Comparison of ENCODE assay signal across 8 mouse cellular contexts in the genomic region with DNA sequence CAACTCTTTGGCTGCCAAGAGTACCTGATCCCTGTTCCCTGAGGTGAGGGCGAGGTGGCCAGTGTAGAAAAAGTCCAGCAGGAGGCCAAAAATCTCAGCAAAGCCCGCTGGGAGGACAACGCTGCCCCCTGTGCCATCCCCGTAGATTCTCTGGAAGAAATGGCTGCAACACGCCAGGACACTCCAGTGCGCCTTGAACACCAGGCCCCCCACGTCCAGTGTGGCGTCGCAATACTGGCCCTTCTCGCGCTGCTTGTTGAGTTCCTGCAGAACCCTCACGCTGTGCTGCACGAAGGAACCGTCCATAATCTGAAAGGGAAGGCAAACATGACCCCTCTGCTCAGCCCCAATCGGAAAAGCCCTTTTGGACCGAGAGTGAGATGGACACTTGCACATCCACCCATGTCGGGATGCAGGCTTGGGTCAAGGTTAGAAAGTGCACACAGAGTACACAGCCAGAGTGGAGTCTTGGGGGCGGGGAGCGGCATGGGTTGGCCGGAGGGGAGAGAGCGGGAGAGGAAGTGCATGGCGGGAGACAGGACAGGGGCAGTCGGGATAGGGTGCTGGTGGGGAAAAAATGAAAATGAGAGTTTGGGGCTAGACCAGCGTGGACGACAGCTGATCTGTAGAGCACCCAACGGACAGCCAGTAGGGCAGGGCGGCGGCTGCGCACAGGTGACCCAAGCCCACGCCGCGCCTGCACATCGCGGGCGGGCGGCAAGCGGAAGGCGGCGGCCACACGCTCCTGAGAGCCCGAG. TPM values are rescaled to one million over a fixed set of nuclear protein-coding genes. Genes with fewer than 3 reads are reported as not detected.
DNase-seq lines count a peak whose midpoint lies in the region; ATAC-seq lines count a peak whose summit lies in the region.

No protein-coding gene starts in this region.

- peak overlapping the region; percentile 81 for H3K9ac ChIP-seq in forebrain, embryonic 15.5 days (replicated peaks)
- peak overlapping the region; percentile 81 for H3K9ac ChIP-seq in limb, embryonic 11.5 days (ENCODE audit: low read length)

- H3K4me3 ChIP-seq in forebrain, embryonic 15.5 days: peak overlapping the region; percentile 91
- peak overlapping the region; percentile 72 for H3K4me3 ChIP-seq in limb, embryonic 11.5 days (ENCODE audit: low read depth, low read length)
- peak overlapping the region; percentile 72 for H3K4me3 ChIP-seq in midbrain, embryonic 10.5 days

- H3K4me1 ChIP-seq in forebrain, embryonic 15.5 days: peaks cover 52% of the 10 kb centered on the region
- peaks cover 27% of the 10 kb centered on the region for H3K4me1 ChIP-seq in limb, embryonic 11.5 days (ENCODE audit: control insufficient read depth, insufficient read depth, low read length)
- peaks cover 64% of the 10 kb centered on the region for H3K4me1 ChIP-seq in midbrain, embryonic 10.5 days

- ATAC-seq in forebrain, embryonic 15.5 days (replicated peaks): no peak
- ATAC-seq in limb, embryonic 11.5 days (ENCODE audit: insufficient number of reproducible peaks, low FRiP score, low TSS enrichment, low read depth): peak; percentile 46; the same call in 1 of the 2 replicates

- peaks cover 13% of the 10 kb centered on the region; the same call in 1 of the 2 replicates for H3K36me3 ChIP-seq in forebrain, embryonic 15.5 days
- H3K36me3 ChIP-seq in limb, embryonic 11.5 days (ENCODE audit: control insufficient read depth, insufficient read depth, low read length): peaks cover 3% of the 10 kb centered on the region; the same call in 1 of the 2 replicates
- peaks cover 45% of the 10 kb centered on the region for H3K36me3 ChIP-seq in midbrain, embryonic 10.5 days

- 1% methylated on average over 41 of the region's 41 CpGs for WGBS in forebrain, embryonic 15.5 days
- WGBS in limb, embryonic 11.5 days: 5% methylated on average over 41 of the region's 41 CpGs
- WGBS in midbrain, embryonic 10.5 days: 2% methylated on average over 41 of the region's 41 CpGs

- peak overlapping the region; percentile 68 for H3K27ac ChIP-seq in forebrain, embryonic 15.5 days (replicated peaks)
- H3K27ac ChIP-seq in limb, embryonic 11.5 days (replicated peaks; ENCODE audit: low read depth, low read length): no peak overlapping the region
- H3K27ac ChIP-seq in midbrain, embryonic 10.5 days (replicated peaks): peak overlapping the region; percentile 86

- peak; percentile 46 for DNase-seq in kidney, adult 9 months
- DNase-seq in kidney, adult 8-10 months: no peak
- DNase-seq in ZHBTc4 (ENCODE audit: low read depth, low spot score): peak; percentile 75
- DNase-seq in limb, embryonic 11.5 days (ENCODE audit: low spot score): peak; percentile 43
- DNase-seq in midbrain, embryonic 10.5 days (ENCODE audit: low spot score): no peak
- no peak for DNase-seq in right cerebral cortex, adult 2 months (ENCODE audit: low spot score in 2 of 2)
- no peak for DNase-seq in thymus, postnatal 36 days

- no peaks in the 10 kb centered on the region for H3K9me3 ChIP-seq in forebrain, embryonic 15.5 days
- H3K9me3 ChIP-seq in limb, embryonic 11.5 days (ENCODE audit: control insufficient read depth, low read length): no peaks in the 10 kb centered on the region
- no peaks in the 10 kb centered on the region for H3K9me3 ChIP-seq in midbrain, embryonic 10.5 days (replicated peaks)

- H3K27me3 ChIP-seq in forebrain, embryonic 15.5 days: no peaks in the 10 kb centered on the region
- H3K27me3 ChIP-seq in limb, embryonic 11.5 days (ENCODE audit: control insufficient read depth, insufficient read depth, low read length): no peaks in the 10 kb centered on the region
- peaks cover 3% of the 10 kb centered on the region for H3K27me3 ChIP-seq in midbrain, embryonic 10.5 days (ENCODE audit: low read depth, poor library complexity, severe bottlenecking)

- peak overlapping the region; percentile 98 for H3K4me2 ChIP-seq in forebrain, embryonic 15.5 days (replicated peaks)
- peak overlapping the region; percentile 83 for H3K4me2 ChIP-seq in limb, embryonic 11.5 days (ENCODE audit: low read depth, severe bottlenecking)

RNA-seq across cellular contexts. Expression of a gene that starts 0.5 kb away (rescaled TPM):
- polyA plus RNA-seq in forebrain, embryonic 15.5 days (2015; fragmentation: Nextera tagmentation; extraction: Ambion mirVana): 18.0 and 21.5 TPM in 2 replicates
- 21.0 and 23.9 TPM in 2 replicates for polyA plus RNA-seq in limb, embryonic 11.5 days (2014; fragmentation: Nextera tagmentation; extraction: Ambion mirVana)
- 18.7 and 25.6 TPM in 2 replicates for polyA plus RNA-seq in midbrain, embryonic 10.5 days (2016; fragmentation: Nextera tagmentation; extraction: Ambion mirVana)

RNA-seq across cellular contexts. Expression of a gene that starts 11.4 kb away (rescaled TPM):
- polyA plus RNA-seq in forebrain, embryonic 15.5 days (2015; fragmentation: Nextera tagmentation; extraction: Ambion mirVana): 1.5 TPM in 2 replicates
- polyA plus RNA-seq in limb, embryonic 11.5 days (2014; fragmentation: Nextera tagmentation; extraction: Ambion mirVana): 0.40 and 0.75 TPM in 2 replicates
- polyA plus RNA-seq in midbrain, embryonic 10.5 days (2016; fragmentation: Nextera tagmentation; extraction: Ambion mirVana): 0.73 and 0.75 TPM in 2 replicates

RNA-seq across cellular contexts. Expression of a gene that starts 12.2 kb away (rescaled TPM):
- polyA plus RNA-seq in forebrain, embryonic 15.5 days (2015; fragmentation: Nextera tagmentation; extraction: Ambion mirVana): 26.4 and 27.9 TPM in 2 replicates
- 38.1 and 40.3 TPM in 2 replicates for polyA plus RNA-seq in limb, embryonic 11.5 days (2014; fragmentation: Nextera tagmentation; extraction: Ambion mirVana)
- 35.3 and 35.7 TPM in 2 replicates for polyA plus RNA-seq in midbrain, embryonic 10.5 days (2016; fragmentation: Nextera tagmentation; extraction: Ambion mirVana)

RNA-seq across cellular contexts. Expression of a gene that starts 18.3 kb away (rescaled TPM):
- polyA plus RNA-seq in forebrain, embryonic 15.5 days (2015; fragmentation: Nextera tagmentation; extraction: Ambion mirVana): 3.0 and 3.5 TPM in 2 replicates
- 4.7 and 6.4 TPM in 2 replicates for polyA plus RNA-seq in limb, embryonic 11.5 days (2014; fragmentation: Nextera tagmentation; extraction: Ambion mirVana)
- polyA plus RNA-seq in midbrain, embryonic 10.5 days (2016; fragmentation: Nextera tagmentation; extraction: Ambion mirVana): 6.9 and 8.5 TPM in 2 replicates

RNA-seq across cellular contexts. Expression of a gene that starts 30.9 kb away (rescaled TPM):
- polyA plus RNA-seq in forebrain, embryonic 15.5 days (2015; fragmentation: Nextera tagmentation; extraction: Ambion mirVana): 19.5 and 21.8 TPM in 2 replicates
- polyA plus RNA-seq in limb, embryonic 11.5 days (2014; fragmentation: Nextera tagmentation; extraction: Ambion mirVana): 28.6 and 29.4 TPM in 2 replicates
- 23.9 and 30.4 TPM in 2 replicates for polyA plus RNA-seq in midbrain, embryonic 10.5 days (2016; fragmentation: Nextera tagmentation; extraction: Ambion mirVana)

Comparison
In these comparisons a context has a peak if more than half of its experiments do, and no peak if none do; other contexts are left out.
1. DNase-seq: peak in kidney, adult 9 months (single experiment), ZHBTc4 (single experiment) and limb, embryonic 11.5 days (single experiment); none in kidney, adult 8-10 months (0 of 2), midbrain, embryonic 10.5 days (single experiment), right cerebral cortex, adult 2 months (0 of 2) and thymus, postnatal 36 days (0 of 2).
2. Peak in every context shown above with its lines, with median percentiles within 50 percentile points of each other: H3K4me3 ChIP-seq.